Mouse (Mus musculus) T-helper 1 cell (primary cell): Measurements from ENCODE around the gene Phb2.
"Not testable (repeated sequence)": the region's sequence is repeated elsewhere in the genome, so short reads cannot be mapped to it uniquely, and the experiment has no call there.

Experiments
- in situ Hi-C: fragments of 300-600 bp; cut with MboI, MseI; formaldehyde crosslinking; loops from one replicate; pipeline ENCODE4 v1.15.1; 2025; ENCODE audit warnings: high pct_unique_total_duplicates

Phb2 gene

GRCm38 (mm10) chr6:124711824-124712782 is at the start of gene Phb2, which contains the start of gene Emg1:
Gene Phb2, plus strand, starts transcription at chr6:124712336.
Gene Emg1, minus strand, starts transcription at chr6:124712178.
- in situ Hi-C loops: loop anchor here (25.0 kb wide), 1 partner anchor 1900 kb away; the partner anchor contains the start of genes Foxj2 and Slc2a3

- in situ Hi-C loops: loop anchor here (25.0 kb wide), 1 partner anchor 825 kb away; the partner anchor contains the start of gene Cd9
Measured at GRCm38 (mm10) chr6:124662477-124663423, 49.4 kb upstream of the Phb2 start, which contains the start of gene Lpcat3. Gene Lpcat3, plus strand, starts transcription at chr6:124663027.

- in situ Hi-C loops: loop anchor here (25.0 kb wide), 1 partner anchor 824 kb away; the partner anchor contains the start of gene Cd9
Measured at GRCm38 (mm10) chr6:124663424-124663795, 48.7 kb upstream of the Phb2 start.

GRCm38 (mm10) chr6:124664256-124664655 is 47.9 kb upstream of the Phb2 start:
- in situ Hi-C loops: loop anchor here (25.0 kb wide), 1 partner anchor 823 kb away; the partner anchor contains the start of gene Cd9

- in situ Hi-C loops: loop anchor here (25.0 kb wide), 1 partner anchor 822 kb away; the partner anchor contains the start of gene Cd9
Measured at GRCm38 (mm10) chr6:124665011-124665410, 47.1 kb upstream of the Phb2 start.

GRCm38 (mm10) chr6:124669234-124669859 is 42.8 kb upstream of the Phb2 start:
- in situ Hi-C loops: loop anchor here (25.0 kb wide), 1 partner anchor 818 kb away; the partner anchor contains the start of gene Cd9

- in situ Hi-C loops: loop anchor here (25.0 kb wide), 1 partner anchor 817 kb away; the partner anchor contains the start of gene Cd9
Measured at GRCm38 (mm10) chr6:124670281-124670900, 41.7 kb upstream of the Phb2 start.

GRCm38 (mm10) chr6:124672100-124672499 is 40.0 kb upstream of the Phb2 start:
- in situ Hi-C loops: loop anchor here (25.0 kb wide), 1 partner anchor 815 kb away; the partner anchor contains the start of gene Cd9

GRCm38 (mm10) chr6:124673619-124674018 is 38.5 kb upstream of the Phb2 start:
- in situ Hi-C loops: loop anchor here (25.0 kb wide), 1 partner anchor 814 kb away; the partner anchor contains the start of gene Cd9

- in situ Hi-C loops: loop anchor here (25.0 kb wide), 1 partner anchor 813 kb away; the partner anchor contains the start of gene Cd9
Measured at GRCm38 (mm10) chr6:124674591-124674990, 37.5 kb upstream of the Phb2 start.

GRCm38 (mm10) chr6:124676171-124676570 is 36.0 kb upstream of the Phb2 start:
- in situ Hi-C loops: no loop called here

GRCm38 (mm10) chr6:124678769-124679168 is 33.4 kb upstream of the Phb2 start:
- in situ Hi-C loops: no loop called here

- in situ Hi-C loops: no loop called here
Measured at GRCm38 (mm10) chr6:124679486-124679885, 32.6 kb upstream of the Phb2 start.

- in situ Hi-C loops: not testable (repeated sequence)
Measured at GRCm38 (mm10) chr6:124682291-124682690, 29.8 kb upstream of the Phb2 start.

- in situ Hi-C loops: no loop called here
Measured at GRCm38 (mm10) chr6:124683591-124684417, 28.3 kb upstream of the Phb2 start.

- in situ Hi-C loops: no loop called here
Measured at GRCm38 (mm10) chr6:124685606-124686386, 26.3 kb upstream of the Phb2 start.

GRCm38 (mm10) chr6:124686644-124687043 is 25.5 kb upstream of the Phb2 start:
- in situ Hi-C loops: not testable (repeated sequence)

GRCm38 (mm10) chr6:124688151-124688758 is 23.9 kb upstream of the Phb2 start:
- in situ Hi-C loops: no loop called here
